Mouse (Mus musculus) gastrocnemius, postnatal 10 days (tissue): ENCODE data around the gene Rhbdl1. TPM values are rescaled to one million over a fixed set of nuclear protein-coding genes. Genes with fewer than 3 reads are reported as not detected.
"Not testable (repeated sequence)": the region's sequence is repeated elsewhere in the genome, so short reads cannot be mapped to it uniquely, and the experiment has no call there.

Source experiments
- DNase-seq: peaks from one replicate; pipeline ENCODE4 v3.0.0; 2021; ENCODE audit warnings: mixed read lengths
- total RNA-seq, 2 experiments: library from RNA; stranded (reverse); gene quantifications; 2 replicates each; pipeline ENCODE4 v1.2.3; 2021

The Rhbdl1 gene
- total RNA-seq, 2 experiments from 2014 or later: 9.8 to 10.9 TPM

GRCm38 (mm10) chr17:25825984-25826570 is 11.0 kb downstream of the Rhbdl1 start:
- DNase-seq: no peak

- no peak for DNase-seq
Observed at GRCm38 (mm10) chr17:25825311-25825710, 11.8 kb downstream of the Rhbdl1 start.

GRCm38 (mm10) chr17:25824362-25825142 is 12.5 kb downstream of the Rhbdl1 start:
- no peak for DNase-seq

GRCm38 (mm10) chr17:25823452-25823851 is 13.6 kb downstream of the Rhbdl1 start, which contains the start of gene Wdr24:
TSS of gene Wdr24 (plus strand) at chr17:25823627.
- no peak for DNase-seq

- no peak for DNase-seq
Observed at GRCm38 (mm10) chr17:25818851-25819780, 18.0 kb downstream of the Rhbdl1 start.

GRCm38 (mm10) chr17:25817662-25818061 is 19.4 kb downstream of the Rhbdl1 start:
- no peak for DNase-seq

- peak; percentile 89 for DNase-seq
Observed at GRCm38 (mm10) chr17:25813471-25813870, 23.6 kb downstream of the Rhbdl1 start.

- no peak for DNase-seq
Observed at GRCm38 (mm10) chr17:25810890-25811289, 26.2 kb downstream of the Rhbdl1 start.

- DNase-seq: no peak
Observed at GRCm38 (mm10) chr17:25809606-25810340, 27.3 kb downstream of the Rhbdl1 start.

- peak; percentile 54 for DNase-seq
Observed at GRCm38 (mm10) chr17:25808789-25809605, 28.1 kb downstream of the Rhbdl1 start, which contains the start of gene Fbxl16. TSS of gene Fbxl16 (plus strand) at chr17:25809085.

GRCm38 (mm10) chr17:25808028-25808427 is 29.1 kb downstream of the Rhbdl1 start:
- DNase-seq: no peak

- DNase-seq: not testable (repeated sequence)
Observed at GRCm38 (mm10) chr17:25807452-25807851, 29.6 kb downstream of the Rhbdl1 start.

GRCm38 (mm10) chr17:25806507-25806906 is 30.6 kb downstream of the Rhbdl1 start:
- no peak for DNase-seq

- DNase-seq: peak; percentile 48
Observed at GRCm38 (mm10) chr17:25802825-25803517, 34.1 kb downstream of the Rhbdl1 start.

- DNase-seq: no peak
Observed at GRCm38 (mm10) chr17:25801029-25801428, 36.1 kb downstream of the Rhbdl1 start.

GRCm38 (mm10) chr17:25796951-25797369 is 40.1 kb downstream of the Rhbdl1 start, which contains the start of gene Metrn:
TSS of gene Metrn (minus strand) at chr17:25797136.
- peak; percentile 89 for DNase-seq

GRCm38 (mm10) chr17:25796211-25796771 is 40.8 kb downstream of the Rhbdl1 start:
- peak; percentile 53 for DNase-seq

- DNase-seq: no peak
Observed at GRCm38 (mm10) chr17:25795609-25796092, 41.4 kb downstream of the Rhbdl1 start, which contains the start of gene AC134908.4. TSS of gene AC134908.4 (minus strand) at chr17:25795659.

- no peak for DNase-seq
Observed at GRCm38 (mm10) chr17:25794998-25795397, 42.1 kb downstream of the Rhbdl1 start.
